Mouse (Mus musculus): ENCODE measurements at regions not wholly inside any gene's neighbourhood (a gene's known extent, or its start where the extent isn't known, plus 50 kb on each side); places are given as distances from the start of the nearest gene placed in this dataset.

- no peak overlapping the region for H3K4me3 ChIP-seq (ENCODE audit: low read depth, low read length)
- peak overlapping the region; percentile 2; the same call in 1 of the 2 replicates for H3K4me2 ChIP-seq
- WGBS = 5% methylated on average over 27 of the region's 27 CpGs
- H3K27ac ChIP-seq (ENCODE audit: low read depth, low read length) = no peak overlapping the region
- H3K9ac ChIP-seq (ENCODE audit: low read depth, low read length) = no peak overlapping the region
- no peaks in the 10 kb centered on the region for H3K4me1 ChIP-seq (replicated peaks; ENCODE audit: control insufficient read depth, insufficient read depth, low read length)
- ATAC-seq (replicated peaks; ENCODE audit: low FRiP score) = peak; percentile 56
- peak; percentile 70 for DNase-seq (ENCODE audit: low spot score)
- no peaks in the 10 kb centered on the region for H3K36me3 ChIP-seq (ENCODE audit: control insufficient read depth, insufficient read depth, low read length)
- peaks cover 21% of the 10 kb centered on the region for H3K27me3 ChIP-seq (replicated peaks; ENCODE audit: control insufficient read depth, insufficient read depth, low read length)
- no peaks in the 10 kb centered on the region for H3K9me3 ChIP-seq (ENCODE audit: control insufficient read depth, low read length)
Measured at GRCm38 (mm10) chr12:110373408-110374065, 73.4 kb upstream of the Ppp2r5c start.

- Histone ChIP-seq H3K36me3 (ENCODE audit: control insufficient read depth, insufficient read depth, low read length) (no peaks in the 10 kb centered on the region), H3K4me3 (ENCODE audit: low read depth, low read length) (no peak overlapping the region), H3K27ac (ENCODE audit: low read depth, low read length) (no peak overlapping the region), H3K4me2 (no peak overlapping the region), H3K9ac (ENCODE audit: low read depth, low read length) (no peak overlapping the region), H3K9me3 (ENCODE audit: control insufficient read depth, low read length) (no peaks in the 10 kb centered on the region), H3K27me3 (replicated peaks; ENCODE audit: control insufficient read depth, insufficient read depth, low read length) (peaks cover 21% of the 10 kb centered on the region), H3K4me1 (replicated peaks; ENCODE audit: control insufficient read depth, insufficient read depth, low read length) (no peaks in the 10 kb centered on the region)
- ATAC-seq (replicated peaks; ENCODE audit: low FRiP score) (no peak), DNase-seq (ENCODE audit: low spot score) (no peak)
- 6% methylated on average over 15 of the region's 15 CpGs for WGBS
Measured at GRCm38 (mm10) chr12:110375139-110375538, 71.8 kb upstream of the Ppp2r5c start.

GRCm38 (mm10) chr12:110376062-110376837, 70.7 kb upstream of the Ppp2r5c start:
- ATAC-seq (replicated peaks; ENCODE audit: low FRiP score) = no peak
- Histone ChIP-seq H3K9ac (ENCODE audit: low read depth, low read length) (no peak overlapping the region), H3K4me1 (replicated peaks; ENCODE audit: control insufficient read depth, insufficient read depth, low read length) (no peaks in the 10 kb centered on the region), H3K9me3 (ENCODE audit: control insufficient read depth, low read length) (no peaks in the 10 kb centered on the region), H3K27me3 (replicated peaks; ENCODE audit: control insufficient read depth, insufficient read depth, low read length) (peaks cover 21% of the 10 kb centered on the region), H3K4me2 (no peak overlapping the region), H3K4me3 (ENCODE audit: low read depth, low read length) (no peak overlapping the region), H3K27ac (ENCODE audit: low read depth, low read length) (no peak overlapping the region), H3K36me3 (ENCODE audit: control insufficient read depth, insufficient read depth, low read length) (no peaks in the 10 kb centered on the region)
- no peak for DNase-seq (ENCODE audit: low spot score)
- 31% methylated on average over 7 of the region's 7 CpGs for WGBS

DNA sequence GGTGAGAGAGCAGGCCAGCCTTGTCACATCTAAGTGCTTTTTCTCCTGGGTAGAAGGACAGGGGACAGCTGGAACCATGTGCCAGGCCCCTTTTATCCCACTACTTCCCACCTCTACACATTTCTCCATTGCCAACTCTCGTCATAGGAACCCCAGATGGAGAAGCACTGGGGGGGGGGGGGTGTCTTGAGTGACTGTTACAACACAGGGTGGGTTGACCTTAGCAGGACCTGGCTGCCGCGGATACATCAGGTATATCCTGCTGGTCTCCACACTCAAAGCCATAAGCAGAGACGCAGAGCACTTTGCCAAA, 70.1 kb upstream of the Ppp2r5c start:
- Histone ChIP-seq H3K27me3 (replicated peaks; ENCODE audit: control insufficient read depth, insufficient read depth, low read length) (peaks cover 21% of the 10 kb centered on the region), H3K9ac (ENCODE audit: low read depth, low read length) (no peak overlapping the region), H3K9me3 (ENCODE audit: control insufficient read depth, low read length) (no peaks in the 10 kb centered on the region), H3K4me2 (no peak overlapping the region), H3K4me1 (replicated peaks; ENCODE audit: control insufficient read depth, insufficient read depth, low read length) (no peaks in the 10 kb centered on the region), H3K27ac (ENCODE audit: low read depth, low read length) (no peak overlapping the region), H3K4me3 (ENCODE audit: low read depth, low read length) (no peak overlapping the region), H3K36me3 (ENCODE audit: control insufficient read depth, insufficient read depth, low read length) (no peaks in the 10 kb centered on the region)
- ATAC-seq (replicated peaks; ENCODE audit: low FRiP score) = no peak
- WGBS = 54% methylated on average over 4 of the region's 4 CpGs
- no peak for DNase-seq (ENCODE audit: low spot score)

- ATAC-seq (replicated peaks; ENCODE audit: low FRiP score) = no peak
- DNase-seq (ENCODE audit: low spot score) = no peak
Measured at GRCm38 (mm10) chr12:110377306-110377705, 69.6 kb upstream of the Ppp2r5c start.

GRCm38 (mm10) chr12:110377734-110378133, 69.2 kb upstream of the Ppp2r5c start:
- Histone ChIP-seq H3K27ac (ENCODE audit: low read depth, low read length) (no peak overlapping the region), H3K4me2 (no peak overlapping the region), H3K4me3 (ENCODE audit: low read depth, low read length) (no peak overlapping the region), H3K27me3 (replicated peaks; ENCODE audit: control insufficient read depth, insufficient read depth, low read length) (peaks cover 21% of the 10 kb centered on the region), H3K9ac (ENCODE audit: low read depth, low read length) (no peak overlapping the region), H3K36me3 (ENCODE audit: control insufficient read depth, insufficient read depth, low read length) (no peaks in the 10 kb centered on the region), H3K4me1 (replicated peaks; ENCODE audit: control insufficient read depth, insufficient read depth, low read length) (no peaks in the 10 kb centered on the region), H3K9me3 (ENCODE audit: control insufficient read depth, low read length) (no peaks in the 10 kb centered on the region)
- WGBS = 64% methylated on average over 10 of the region's 10 CpGs
- DNase-seq (ENCODE audit: low spot score) = no peak
- ATAC-seq (replicated peaks; ENCODE audit: low FRiP score) = no peak

More at GRCm38 (mm10) chr12:110377306-110377705, 69.6 kb upstream of the Ppp2r5c start:
- Histone ChIP-seq H3K9ac (ENCODE audit: low read depth, low read length) (no peak overlapping the region), H3K9me3 (ENCODE audit: control insufficient read depth, low read length) (no peaks in the 10 kb centered on the region), H3K4me1 (replicated peaks; ENCODE audit: control insufficient read depth, insufficient read depth, low read length) (no peaks in the 10 kb centered on the region), H3K27me3 (replicated peaks; ENCODE audit: control insufficient read depth, insufficient read depth, low read length) (peaks cover 21% of the 10 kb centered on the region), H3K27ac (ENCODE audit: low read depth, low read length) (no peak overlapping the region), H3K4me2 (no peak overlapping the region), H3K4me3 (ENCODE audit: low read depth, low read length) (no peak overlapping the region), H3K36me3 (ENCODE audit: control insufficient read depth, insufficient read depth, low read length) (no peaks in the 10 kb centered on the region)
- 60% methylated on average over 6 of the region's 6 CpGs for WGBS

DNA sequence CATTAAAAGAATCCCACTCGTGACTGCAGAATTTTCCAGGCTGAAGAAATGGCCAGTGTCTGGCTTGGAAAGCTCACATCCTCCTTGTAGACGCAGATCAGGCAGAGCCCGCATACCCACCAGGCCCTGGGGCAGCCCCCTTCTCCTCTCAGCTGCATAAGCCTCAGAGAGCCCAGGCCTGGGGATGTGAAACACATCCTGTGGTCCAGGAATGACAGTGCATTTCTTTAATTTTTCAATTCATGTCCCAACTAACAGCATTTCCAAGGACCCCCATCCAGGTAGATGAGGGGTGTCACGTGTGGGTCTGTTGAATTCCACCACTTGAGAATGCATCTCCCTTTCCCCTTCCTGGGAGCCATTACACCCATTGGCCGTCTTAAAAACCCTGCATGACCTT, 68.6 kb upstream of the Ppp2r5c start:
- no peak overlapping the region for H3K9ac ChIP-seq (ENCODE audit: low read depth, low read length)
- no peak overlapping the region for H3K4me3 ChIP-seq (ENCODE audit: low read depth, low read length)
- H3K9me3 ChIP-seq (ENCODE audit: control insufficient read depth, low read length) = no peaks in the 10 kb centered on the region
- no peaks in the 10 kb centered on the region for H3K4me1 ChIP-seq (replicated peaks; ENCODE audit: control insufficient read depth, insufficient read depth, low read length)
- H3K27me3 ChIP-seq (replicated peaks; ENCODE audit: control insufficient read depth, insufficient read depth, low read length) = peaks cover 21% of the 10 kb centered on the region
- 75% methylated on average over 5 of the region's 5 CpGs for WGBS
- H3K27ac ChIP-seq (ENCODE audit: low read depth, low read length) = no peak overlapping the region
- no peak for ATAC-seq (replicated peaks; ENCODE audit: low FRiP score)
- H3K4me2 ChIP-seq = no peak overlapping the region
- H3K36me3 ChIP-seq (ENCODE audit: control insufficient read depth, insufficient read depth, low read length) = no peaks in the 10 kb centered on the region
- DNase-seq (ENCODE audit: low spot score) = no peak

GRCm38 (mm10) chr12:110379721-110380120, 67.2 kb upstream of the Ppp2r5c start:
- no peak overlapping the region for H3K27ac ChIP-seq (ENCODE audit: low read depth, low read length)
- no peaks in the 10 kb centered on the region for H3K36me3 ChIP-seq (ENCODE audit: control insufficient read depth, insufficient read depth, low read length)
- H3K4me2 ChIP-seq = no peak overlapping the region
- DNase-seq (ENCODE audit: low spot score) (no peak), ATAC-seq (replicated peaks; ENCODE audit: low FRiP score) (no peak)
- H3K9ac ChIP-seq (ENCODE audit: low read depth, low read length) = no peak overlapping the region
- no peak overlapping the region for H3K4me3 ChIP-seq (ENCODE audit: low read depth, low read length)
- peaks cover 10% of the 10 kb centered on the region for H3K27me3 ChIP-seq (replicated peaks; ENCODE audit: control insufficient read depth, insufficient read depth, low read length)
- no peaks in the 10 kb centered on the region for H3K4me1 ChIP-seq (replicated peaks; ENCODE audit: control insufficient read depth, insufficient read depth, low read length)
- no peaks in the 10 kb centered on the region for H3K9me3 ChIP-seq (ENCODE audit: control insufficient read depth, low read length)
- 72% methylated on average over 12 of the region's 12 CpGs for WGBS

All from liver, embryonic 11.5 days (tissue).